Mouse (Mus musculus): Measurements from ENCODE around the gene Gm19935.

The Gm19935 gene

GRCm38 (mm10) chr8:90817293-90817692, at the start of gene Gm19935:
Gm19935 (minus strand) TSS chr8:90817393.
- no peak for DNase-seq (ENCODE audit: low read depth, low spot score)

GRCm38 (mm10) chr8:90862038-90862437, 44.8 kb upstream of the Gm19935 start:
- DNase-seq (ENCODE audit: low read depth, low spot score), result no peak

GRCm38 (mm10) chr8:90861266-90861944, 44.2 kb upstream of the Gm19935 start:
- DNase-seq (ENCODE audit: low read depth, low spot score), result no peak

GRCm38 (mm10) chr8:90858071-90858470, 40.9 kb upstream of the Gm19935 start:
- no peak for DNase-seq (ENCODE audit: low read depth, low spot score)

- no peak for DNase-seq (ENCODE audit: low read depth, low spot score)
Observed at GRCm38 (mm10) chr8:90856952-90857351, 39.8 kb upstream of the Gm19935 start.

GRCm38 (mm10) chr8:90856171-90856570, 39.0 kb upstream of the Gm19935 start:
- no peak for DNase-seq (ENCODE audit: low read depth, low spot score)

- DNase-seq (ENCODE audit: low read depth, low spot score), result no peak
Observed at GRCm38 (mm10) chr8:90854671-90855161, 37.5 kb upstream of the Gm19935 start.

GRCm38 (mm10) chr8:90853971-90854670, 36.9 kb upstream of the Gm19935 start:
- DNase-seq (ENCODE audit: low read depth, low spot score), result no peak

- DNase-seq (ENCODE audit: low read depth, low spot score), result no peak
Observed at GRCm38 (mm10) chr8:90851544-90851943, 34.4 kb upstream of the Gm19935 start.

GRCm38 (mm10) chr8:90849462-90850050, 32.4 kb upstream of the Gm19935 start:
- DNase-seq (ENCODE audit: low read depth, low spot score), result no peak

- no peak for DNase-seq (ENCODE audit: low read depth, low spot score)
Observed at GRCm38 (mm10) chr8:90847980-90848379, 30.8 kb upstream of the Gm19935 start.

GRCm38 (mm10) chr8:90844179-90844967, 27.2 kb upstream of the Gm19935 start:
- no peak for DNase-seq (ENCODE audit: low read depth, low spot score)

- no peak for DNase-seq (ENCODE audit: low read depth, low spot score)
Observed at GRCm38 (mm10) chr8:90843127-90843526, 25.9 kb upstream of the Gm19935 start.

- no peak for DNase-seq (ENCODE audit: low read depth, low spot score)
Observed at GRCm38 (mm10) chr8:90841321-90841720, 24.1 kb upstream of the Gm19935 start.

- no peak for DNase-seq (ENCODE audit: low read depth, low spot score)
Observed at GRCm38 (mm10) chr8:90839725-90840714, 22.8 kb upstream of the Gm19935 start.

GRCm38 (mm10) chr8:90837440-90837839, 20.2 kb upstream of the Gm19935 start:
- DNase-seq (ENCODE audit: low read depth, low spot score), result no peak

- DNase-seq (ENCODE audit: low read depth, low spot score), result no peak
Observed at GRCm38 (mm10) chr8:90834321-90834672, 17.1 kb upstream of the Gm19935 start.

GRCm38 (mm10) chr8:90833628-90834320, 16.6 kb upstream of the Gm19935 start:
- no peak for DNase-seq (ENCODE audit: low read depth, low spot score)

- DNase-seq (ENCODE audit: low read depth, low spot score), result no peak
Observed at GRCm38 (mm10) chr8:90832576-90833289, 15.5 kb upstream of the Gm19935 start.
